Mouse (Mus musculus) forebrain, embryonic 15.5 days (tissue): ENCODE data around the gene Spc24. TPM values are rescaled to one million over a fixed set of nuclear protein-coding genes. Genes with fewer than 3 reads are reported as not detected.
A peak's percentile ranks its signal among the peaks of the same experiment; 100 is the strongest.

ENCODE experiments used
- ATAC-seq: fragments of 200-750 bp; cut with Nextera tagmentation; replicated peaks from 2 replicates; pipeline ENCODE4 v1.8.0; 2017; ENCODE audit warnings: mild to moderate bottlenecking, moderate TSS enrichment, moderate library complexity
- H3K27ac ChIP-seq: fragments of 300-500 bp; sonication (generic); replicated peaks from 2 replicates; pipeline ENCODE4 v1.5.1; 2015; ENCODE audit warnings: mild to moderate bottlenecking, inconsistent platforms
- H3K27me3 ChIP-seq: fragments of 300-500 bp; sonication (generic); 2 replicates; pipeline ENCODE4 v1.6.1; 2015; ENCODE audit warnings: inconsistent platforms
- H3K36me3 ChIP-seq: fragments of 300-500 bp; sonication (generic); 2 replicates; pipeline ENCODE4 v1.6.1; 2015; ENCODE audit warnings: mild to moderate bottlenecking, inconsistent platforms
- H3K4me1 ChIP-seq: fragments of 300-500 bp; sonication (generic); 2 replicates; pipeline ENCODE4 v1.6.1; 2015; ENCODE audit warnings: inconsistent platforms
- H3K4me2 ChIP-seq: fragments of 300-500 bp; sonication (generic); replicated peaks from 2 replicates; pipeline ENCODE4 v1.6.1; 2015; ENCODE audit warnings: mild to moderate bottlenecking, inconsistent platforms
- H3K4me3 ChIP-seq: fragments of 300-500 bp; sonication (generic); 2 replicates; pipeline ENCODE4 v1.5.1; 2015; ENCODE audit warnings: mild to moderate bottlenecking, inconsistent platforms
- H3K9ac ChIP-seq: fragments of 300-500 bp; sonication (generic); replicated peaks from 2 replicates; pipeline ENCODE4 v1.6.1; 2015; ENCODE audit warnings: mild to moderate bottlenecking, inconsistent platforms
- H3K9me3 ChIP-seq: fragments of 300-500 bp; sonication (generic); 2 replicates; pipeline ENCODE4 v1.6.1; 2016; ENCODE audit warnings: inconsistent platforms
- WGBS: fragments of 180-500 bp; shearing (Covaris S2); methylation state at CpG from one replicate; pipeline ENCODE4 v1.1.7; 2015; ENCODE audit warnings: mixed read lengths; 5-methylcytosine and 5-hydroxymethylcytosine counted together
- polyA plus RNA-seq: library from polyadenylated mRNA; unstranded; fragments of >200 nt; fragmentation: Nextera tagmentation; extraction: Ambion mirVana; gene quantifications from 2 replicates; pipeline ENCODE4 v1.2.1, GENCODE M21; 2015

Spc24 gene
- 41.7 and 55.9 TPM in 2 replicates for polyA plus RNA-seq

DNA sequence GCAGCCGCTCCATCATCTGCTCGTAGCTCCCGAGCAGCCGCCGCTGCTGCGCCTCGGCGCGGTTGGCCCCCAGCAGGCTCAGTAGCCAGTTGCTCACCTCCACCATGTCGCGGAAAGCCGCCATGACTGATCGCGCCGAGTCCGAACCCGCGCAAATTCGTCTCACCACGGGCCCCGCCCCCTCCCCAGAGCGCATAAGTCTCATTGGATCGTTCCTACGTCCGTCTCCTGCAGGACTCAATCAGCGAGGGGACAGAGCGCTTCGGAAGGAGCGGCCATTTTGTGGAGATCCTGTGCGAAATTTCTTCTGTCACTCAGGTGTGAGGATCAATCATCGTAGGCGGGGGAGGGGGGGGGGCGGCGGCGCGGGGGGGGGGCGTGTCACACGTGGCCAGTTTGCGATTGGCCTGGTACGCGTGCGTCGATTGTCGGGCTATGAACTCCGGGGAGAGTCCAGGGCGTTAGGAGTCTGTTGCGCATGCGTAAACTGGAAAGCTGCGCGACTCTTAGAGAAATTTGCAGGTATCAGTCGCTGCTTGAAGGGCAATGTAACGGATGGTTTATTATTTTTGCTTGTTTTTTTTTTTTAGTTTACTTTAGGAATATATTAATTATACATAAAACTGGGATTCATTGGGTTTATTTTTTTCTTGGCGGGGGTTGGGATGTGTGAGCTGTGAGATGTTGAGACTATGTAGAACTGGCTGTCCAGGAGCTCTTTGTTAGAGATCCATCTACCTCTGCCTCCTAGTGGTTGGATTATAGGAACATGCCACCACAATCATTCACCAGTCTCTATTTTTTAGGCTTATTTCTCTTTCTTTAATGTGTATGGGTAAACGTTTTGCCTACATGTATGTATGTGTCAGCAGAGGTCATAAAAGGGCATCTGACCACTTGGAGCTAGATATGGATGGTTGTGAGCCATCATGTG lies at the start of gene Spc24:
Gene Spc24 (minus strand): TSS at position 149 of the 934 bp plus-strand sequence.
- Histone ChIP-seq H3K9ac (peak within 1 kb of the TSS; percentile 62), H3K27me3 (no peaks in the 10 kb centered on the region), H3K27ac (peak within 1 kb of the TSS; percentile 91), H3K4me2 (peak within 1 kb of the TSS; percentile 92), H3K4me1 (peaks cover 19% of the 10 kb centered on the region), H3K36me3 (no peaks in the 10 kb centered on the region), H3K4me3 (peak within 1 kb of the TSS; percentile 78), H3K9me3 (no peaks in the 10 kb centered on the region)
- ATAC-seq, result peak; percentile 97
- under 1% methylated on average over 54 of the region's 54 CpGs for WGBS

DNA sequence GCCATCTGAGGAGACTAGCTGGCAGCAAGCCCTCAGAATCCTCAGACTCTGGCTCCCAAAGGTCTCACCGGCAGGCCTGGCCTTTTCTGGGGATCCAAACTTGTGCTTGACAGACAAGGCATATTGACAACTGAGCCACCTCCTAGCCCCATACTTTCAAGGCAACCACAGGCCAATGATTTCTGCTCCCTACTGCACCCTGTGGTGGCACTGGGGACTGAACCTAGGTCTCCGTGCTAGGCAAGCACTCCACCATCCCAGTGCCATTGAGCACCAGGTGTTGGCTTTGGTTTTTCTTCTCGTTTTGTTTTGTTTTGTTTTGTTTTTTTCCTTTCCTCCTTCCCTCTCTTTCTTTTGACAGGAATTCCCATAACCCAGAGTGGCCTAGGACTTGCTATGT lies 48.5 kb upstream of the Spc24 start:
- Histone ChIP-seq H3K27me3 (no peaks in the 10 kb centered on the region), H3K4me3 (no peak overlapping the region), H3K36me3 (no peaks in the 10 kb centered on the region), H3K27ac (no peak overlapping the region), H3K4me2 (no peak overlapping the region), H3K4me1 (0 out of 2 replicates have a peak, but pooled peaks cover 3% of the 10 kb centered on the region), H3K9me3 (no peaks in the 10 kb centered on the region), H3K9ac (no peak overlapping the region)
- WGBS, result 60% methylated on average over 3 of the region's 3 CpGs
- no peak for ATAC-seq

DNA sequence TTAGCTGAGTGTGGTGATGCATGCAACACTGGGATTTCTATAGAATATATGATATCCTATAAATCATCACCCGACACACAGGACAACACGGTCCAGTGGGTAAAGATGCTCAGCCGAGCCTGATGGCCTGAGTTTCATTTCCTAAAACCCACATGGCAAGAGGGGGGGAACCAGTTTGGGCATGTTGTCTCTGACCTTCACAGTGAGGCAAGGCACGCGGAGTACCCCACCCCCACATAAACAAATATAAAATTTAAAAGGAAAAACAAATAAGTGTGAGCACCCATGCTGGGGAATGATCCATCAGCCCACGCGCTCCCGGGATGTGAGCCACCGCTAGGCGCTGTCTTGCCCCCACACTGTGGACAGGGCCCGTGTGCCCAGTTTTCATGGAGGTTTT lies 46.9 kb upstream of the Spc24 start:
- no peak for ATAC-seq
- Histone ChIP-seq H3K27me3 (no peaks in the 10 kb centered on the region), H3K36me3 (no peaks in the 10 kb centered on the region), H3K4me3 (no peak overlapping the region), H3K9me3 (no peaks in the 10 kb centered on the region), H3K4me1 (0 out of 2 replicates have a peak, but pooled peaks cover 3% of the 10 kb centered on the region), H3K4me2 (no peak overlapping the region), H3K27ac (no peak overlapping the region), H3K9ac (no peak overlapping the region)
- WGBS, result 90% methylated on average over 11 of the region's 11 CpGs

DNA sequence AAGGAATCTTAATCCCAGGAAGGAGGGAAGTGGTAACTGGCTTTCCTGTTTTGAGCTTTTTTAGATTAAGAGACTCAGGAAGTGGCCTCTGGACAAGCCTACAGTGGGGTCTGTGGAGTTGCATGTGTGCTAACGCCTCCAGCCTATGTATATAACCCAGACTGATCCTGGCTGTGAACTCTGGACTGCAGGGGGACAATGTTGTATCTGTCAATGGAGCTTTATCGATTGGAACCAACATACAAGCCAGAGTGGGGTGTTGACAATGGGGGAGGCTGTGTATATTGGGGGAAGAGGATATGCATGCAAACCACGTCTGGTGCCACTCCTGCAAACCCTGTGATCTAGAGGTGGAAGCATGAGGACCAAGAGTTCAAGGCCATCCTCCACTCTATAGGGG lies 46.3 kb upstream of the Spc24 start:
- Histone ChIP-seq H3K4me1 (0 out of 2 replicates have a peak, but pooled peaks cover 3% of the 10 kb centered on the region), H3K27me3 (no peaks in the 10 kb centered on the region), H3K9ac (no peak overlapping the region), H3K4me3 (no peak overlapping the region), H3K36me3 (no peaks in the 10 kb centered on the region), H3K4me2 (no peak overlapping the region), H3K9me3 (no peaks in the 10 kb centered on the region), H3K27ac (no peak overlapping the region)
- WGBS, result 77% methylated on average over 3 of the region's 3 CpGs
- ATAC-seq, result no peak

DNA sequence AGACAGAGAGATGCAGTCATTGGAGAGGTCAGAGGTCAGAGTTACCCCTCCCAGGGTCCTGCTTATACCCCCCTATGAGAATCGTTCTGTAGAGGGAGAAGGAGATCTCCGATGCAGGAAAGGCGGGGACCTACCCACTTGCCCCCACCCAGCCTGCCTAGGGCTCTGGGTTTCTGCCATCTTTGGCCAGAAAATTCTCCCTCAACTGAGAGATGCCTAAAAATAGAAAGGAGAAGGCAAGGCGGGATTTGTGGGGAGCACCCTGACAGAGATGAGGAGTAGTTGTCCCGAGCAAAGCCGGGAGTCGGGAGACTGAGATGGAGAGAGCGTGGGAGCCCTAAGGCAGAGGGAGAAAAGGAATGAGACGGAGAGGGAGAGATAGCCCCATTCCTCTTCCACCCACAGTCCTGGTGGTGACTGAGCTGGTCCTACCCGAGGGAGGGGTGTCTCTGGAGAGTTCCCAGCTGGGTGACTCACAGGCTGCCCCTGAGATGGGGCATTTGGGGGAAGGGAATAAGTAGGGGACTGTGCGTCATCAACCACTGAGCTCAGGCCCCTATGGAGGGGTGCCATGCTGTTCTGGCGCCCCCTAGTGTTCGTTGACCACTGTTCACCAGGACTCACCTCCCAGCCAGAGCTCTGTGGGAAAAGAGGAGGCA lies 44.0 kb upstream of the Spc24 start:
- peak; percentile 92 for ATAC-seq
- no peak overlapping the region; the same call in 1 of the 2 replicates for H3K4me2 ChIP-seq
- 0 out of 2 replicates have a peak, but pooled peaks cover 3% of the 10 kb centered on the region for H3K4me1 ChIP-seq
- H3K36me3 ChIP-seq, result no peaks in the 10 kb centered on the region
- no peaks in the 10 kb centered on the region for H3K9me3 ChIP-seq
- no peaks in the 10 kb centered on the region for H3K27me3 ChIP-seq
- H3K9ac ChIP-seq, result 0 out of 2 replicates have a peak overlapping the region, but pooled peaks have one; percentile 6
- no peak overlapping the region for H3K4me3 ChIP-seq
- H3K27ac ChIP-seq, result no peak overlapping the region
- WGBS, result 43% methylated on average over 13 of the region's 13 CpGs

DNA sequence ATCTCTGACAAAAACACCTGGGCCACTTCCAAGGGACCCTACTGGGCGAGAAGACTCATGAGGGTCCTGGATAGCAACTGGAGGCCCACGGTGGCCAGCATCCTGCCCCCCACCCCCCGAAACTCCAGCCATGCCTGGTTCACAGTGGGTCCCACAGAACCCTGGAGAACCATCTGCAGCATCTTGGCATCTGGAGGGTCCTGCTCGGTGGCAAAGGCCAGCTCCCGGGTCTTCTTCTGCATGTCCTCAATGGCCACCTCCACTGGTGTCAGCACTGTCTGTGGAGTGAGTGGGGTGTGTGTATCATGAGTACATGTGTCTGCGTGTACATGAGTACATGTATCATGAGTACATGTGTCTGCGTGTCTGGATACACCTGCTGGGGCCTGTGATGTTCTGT lies 41.5 kb upstream of the Spc24 start:
- no peak for ATAC-seq
- 89% methylated on average over 7 of the region's 7 CpGs for WGBS
- H3K4me2 ChIP-seq, result no peak overlapping the region

DNA sequence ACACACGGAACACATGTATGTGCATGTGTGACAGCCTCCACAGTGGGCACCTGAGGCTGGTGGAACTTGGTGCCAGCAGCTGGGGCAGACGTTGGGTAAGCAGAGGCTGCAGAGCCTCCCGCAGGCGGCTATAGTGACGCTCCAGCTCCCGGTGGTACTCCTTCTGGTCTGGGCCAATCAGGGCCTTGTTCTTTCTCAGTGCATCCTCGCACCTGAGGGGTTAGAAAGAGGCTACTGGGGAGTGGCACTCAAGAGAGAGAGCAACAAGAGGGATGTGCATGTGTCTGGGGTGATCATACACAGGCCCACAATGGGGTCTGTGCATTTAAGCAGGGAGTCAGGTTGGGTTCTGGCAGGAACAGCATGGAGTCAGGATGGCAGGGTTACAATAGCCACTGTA lies 41.0 kb upstream of the Spc24 start:
- Histone ChIP-seq H3K4me1 (peaks cover 20% of the 10 kb centered on the region), H3K36me3 (no peaks in the 10 kb centered on the region), H3K27me3 (no peaks in the 10 kb centered on the region), H3K4me2 (no peak overlapping the region), H3K9ac (no peak overlapping the region), H3K27ac (no peak overlapping the region), H3K9me3 (no peaks in the 10 kb centered on the region), H3K4me3 (no peak overlapping the region)
- no peak for ATAC-seq
- 71% methylated on average over 7 of the region's 7 CpGs for WGBS

More for the DNA sequence above, 41.5 kb upstream of the Spc24 start:
- Histone ChIP-seq H3K9ac (no peak overlapping the region), H3K27me3 (no peaks in the 10 kb centered on the region), H3K27ac (no peak overlapping the region), H3K4me3 (no peak overlapping the region), H3K4me1 (peaks cover 20% of the 10 kb centered on the region), H3K9me3 (no peaks in the 10 kb centered on the region), H3K36me3 (no peaks in the 10 kb centered on the region)

DNA sequence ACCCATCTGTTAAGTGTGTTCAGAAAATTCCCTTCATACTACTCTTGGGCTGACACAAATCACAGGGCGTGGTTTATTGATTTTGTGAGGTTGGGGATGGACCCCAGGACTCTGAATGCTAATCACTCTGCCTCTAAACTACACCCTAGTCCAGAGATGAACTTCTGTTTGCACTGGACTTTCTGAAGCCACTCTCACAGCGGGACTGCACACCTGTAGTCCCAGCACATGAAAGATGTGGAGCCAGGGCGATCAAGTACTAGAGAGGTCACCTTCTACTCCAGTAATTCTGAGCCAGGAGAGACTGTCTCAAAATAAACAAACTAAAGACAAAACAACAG lies 38.9 kb upstream of the Spc24 start:
- peak overlapping the region; percentile 58 for H3K4me3 ChIP-seq
- H3K4me1 ChIP-seq, result peaks cover 16% of the 10 kb centered on the region
- H3K36me3 ChIP-seq, result no peaks in the 10 kb centered on the region
- peak overlapping the region; percentile 85; the same call in 1 of the 2 replicates for H3K4me2 ChIP-seq
- H3K27ac ChIP-seq, result no peak overlapping the region
- H3K27me3 ChIP-seq, result no peaks in the 10 kb centered on the region
- no peak overlapping the region for H3K9ac ChIP-seq
- 55% methylated on average over 3 of the region's 3 CpGs for WGBS
- H3K9me3 ChIP-seq, result no peaks in the 10 kb centered on the region
- no peak for ATAC-seq

DNA sequence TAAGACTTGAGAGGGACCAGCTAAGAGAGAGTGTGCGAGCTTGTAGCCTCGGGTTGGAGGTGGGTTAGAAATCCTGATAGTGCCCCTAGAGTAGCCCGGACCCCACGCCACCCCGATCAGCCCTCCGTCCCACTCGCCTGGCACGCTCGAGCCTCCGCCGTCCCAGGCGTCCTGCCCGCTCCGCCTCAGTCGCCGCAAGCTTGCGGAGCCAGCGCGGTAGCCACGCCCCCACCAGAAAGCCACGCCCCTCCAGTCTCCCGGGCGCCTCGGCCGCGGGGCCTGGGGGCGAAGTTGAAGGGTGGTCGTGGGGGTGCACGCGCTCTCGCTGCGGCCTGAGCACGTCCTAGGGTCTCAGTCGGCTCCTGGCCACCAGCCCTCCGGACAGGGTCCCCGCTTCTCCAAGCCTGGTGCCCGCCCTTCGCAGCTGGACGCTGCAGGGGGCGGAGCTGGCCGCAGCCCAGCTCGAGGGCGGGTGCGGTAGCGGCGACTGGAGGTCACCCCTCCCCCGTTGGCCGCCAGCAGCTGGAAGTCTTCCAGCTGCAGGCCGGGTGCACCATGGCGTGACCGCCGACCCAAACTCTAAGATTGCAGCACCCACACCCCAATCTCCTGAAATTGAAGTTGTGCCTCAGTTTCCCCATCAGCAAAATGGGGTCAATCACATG lies 38.4 kb upstream of the Spc24 start, which contains the start of gene Kank2:
Gene Kank2 (minus strand): TSS at position 400 of the 665 bp plus-strand sequence.
- H3K4me1 ChIP-seq, result peaks cover 16% of the 10 kb centered on the region
- no peaks in the 10 kb centered on the region for H3K27me3 ChIP-seq
- peak within 1 kb of the TSS; percentile 58 for H3K4me3 ChIP-seq
- peak; percentile 82 for ATAC-seq
- H3K27ac ChIP-seq, result peak within 1 kb of the TSS; percentile 53
- peak within 1 kb of the TSS; percentile 45 for H3K9ac ChIP-seq
- H3K4me2 ChIP-seq, result peak within 1 kb of the TSS; percentile 85
- WGBS, result under 1% methylated on average over 52 of the region's 52 CpGs
- H3K9me3 ChIP-seq, result no peaks in the 10 kb centered on the region
- H3K36me3 ChIP-seq, result no peaks in the 10 kb centered on the region

DNA sequence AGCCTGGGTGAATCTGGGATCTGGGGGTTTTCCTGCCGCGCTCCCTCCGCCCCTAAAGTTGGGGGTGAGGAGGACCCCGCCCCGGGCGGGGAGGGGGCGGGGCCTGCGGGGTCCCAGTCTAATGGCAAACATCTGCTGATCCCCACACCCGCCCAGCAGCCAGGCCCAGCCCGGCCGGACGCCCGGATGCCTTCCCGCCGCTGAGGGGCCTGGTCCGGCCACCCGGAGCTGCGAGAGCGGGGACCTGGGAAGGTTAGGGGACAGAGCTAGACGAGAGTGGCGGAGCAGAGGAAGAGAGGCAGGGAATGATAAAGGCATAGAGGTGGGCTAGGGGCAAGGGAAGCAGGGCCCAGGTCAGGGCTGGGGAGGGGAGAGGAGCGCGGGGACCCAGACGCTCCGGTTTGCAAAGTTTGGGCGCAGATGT lies 37.8 kb upstream of the Spc24 start:
- peak overlapping the region; percentile 45 for H3K9ac ChIP-seq
- peak overlapping the region; percentile 58 for H3K4me3 ChIP-seq
- peaks cover 19% of the 10 kb centered on the region for H3K4me1 ChIP-seq
- H3K4me2 ChIP-seq, result peak overlapping the region; percentile 85
- no peaks in the 10 kb centered on the region for H3K36me3 ChIP-seq
- H3K9me3 ChIP-seq, result no peaks in the 10 kb centered on the region
- H3K27me3 ChIP-seq, result no peaks in the 10 kb centered on the region
- H3K27ac ChIP-seq, result peak overlapping the region; percentile 53
- WGBS, result under 1% methylated on average over 21 of the region's 26 CpGs
- ATAC-seq, result peak; percentile 42

DNA sequence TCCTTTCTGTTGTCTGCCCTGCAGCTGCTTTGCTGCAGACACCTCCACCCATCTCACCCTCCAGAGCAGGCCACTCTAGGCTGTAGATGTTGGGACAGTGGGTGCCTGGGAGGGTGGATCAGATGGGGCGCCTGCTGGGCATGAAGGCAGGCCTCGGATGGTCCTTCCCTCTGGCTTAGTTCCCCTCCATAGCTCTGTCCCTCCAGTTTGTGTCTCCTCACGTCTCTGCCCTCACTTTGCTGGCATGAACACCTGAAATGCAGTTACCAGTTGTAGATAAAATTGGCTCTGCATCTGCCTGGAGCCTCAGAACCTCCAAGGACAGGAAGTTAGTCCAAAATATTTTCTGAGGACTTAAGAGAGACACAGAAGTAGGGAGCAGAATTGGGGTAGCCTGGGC lies 36.8 kb upstream of the Spc24 start:
- Histone ChIP-seq H3K4me2 (no peak overlapping the region), H3K27me3 (no peaks in the 10 kb centered on the region), H3K9ac (no peak overlapping the region), H3K4me1 (peaks cover 28% of the 10 kb centered on the region), H3K4me3 (no peak overlapping the region), H3K36me3 (no peaks in the 10 kb centered on the region), H3K27ac (no peak overlapping the region), H3K9me3 (no peaks in the 10 kb centered on the region)
- 68% methylated on average over 3 of the region's 3 CpGs for WGBS
- no peak for ATAC-seq

DNA sequence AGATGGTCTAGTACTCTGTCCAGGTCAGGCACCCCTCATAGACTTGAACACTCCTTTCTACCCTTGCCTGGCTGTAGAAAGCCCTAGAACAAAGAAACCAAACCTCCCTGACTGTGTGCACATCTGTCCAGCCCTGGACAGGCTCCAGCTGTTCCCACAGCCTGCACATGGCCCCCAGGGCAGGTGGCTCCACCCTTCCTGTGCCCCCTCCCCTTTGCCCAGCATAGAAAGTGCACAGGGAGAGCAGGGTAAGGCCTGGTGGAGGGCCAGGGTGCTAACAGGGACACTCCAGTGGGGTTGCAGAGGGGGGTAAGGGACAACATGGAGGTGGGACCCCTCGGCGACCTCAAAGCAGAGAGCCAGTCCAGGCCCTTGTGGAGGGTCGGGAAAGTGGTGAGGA lies 36.2 kb upstream of the Spc24 start:
- Histone ChIP-seq H3K4me3 (no peak overlapping the region), H3K9me3 (no peaks in the 10 kb centered on the region), H3K9ac (no peak overlapping the region), H3K27ac (no peak overlapping the region), H3K36me3 (no peaks in the 10 kb centered on the region), H3K4me1 (peaks cover 31% of the 10 kb centered on the region), H3K27me3 (no peaks in the 10 kb centered on the region), H3K4me2 (no peak overlapping the region)
- ATAC-seq, result no peak
- 75% methylated on average over 3 of the region's 3 CpGs for WGBS
